8 mouse cellular contexts compared by ENCODE assay signal in genomic region chr3:122638329-122639196, GRCm38 (mm10). TPM values are rescaled to one million over a fixed set of nuclear protein-coding genes. Genes with fewer than 3 reads are reported as not detected.
A peak's percentile ranks its signal among the peaks of the same experiment; 100 is the strongest.
DNase-seq lines count a peak whose midpoint lies in the region; ATAC-seq and TF ChIP-seq lines count a peak whose summit lies in the region.

No protein-coding gene starts in this region.

- ATAC-seq in hindbrain, embryonic 11.5 days (ENCODE audit: low FRiP score), result peak; percentile 75
- ATAC-seq in lung, postnatal 0 days, result peak; percentile 83

- H3K4me1 ChIP-seq in hindbrain, embryonic 11.5 days (replicated peaks; ENCODE audit: control insufficient read depth, insufficient read depth, low read length), result no peaks in the 10 kb centered on the region
- peaks cover 3% of the 10 kb centered on the region; the same call in 1 of the 2 replicates for H3K4me1 ChIP-seq in lung, postnatal 0 days (ENCODE audit: insufficient read depth, low read depth, low read length)

- H3K27ac ChIP-seq in hindbrain, embryonic 11.5 days (ENCODE audit: low read depth, low read length), result no peak overlapping the region
- no peak overlapping the region for H3K27ac ChIP-seq in lung, postnatal 0 days (ENCODE audit: low read length)

- no peaks in the 10 kb centered on the region for H3K36me3 ChIP-seq in hindbrain, embryonic 11.5 days (ENCODE audit: control insufficient read depth, insufficient read depth, low read length)
- H3K36me3 ChIP-seq in lung, postnatal 0 days (ENCODE audit: insufficient read depth, low read length), result no peaks in the 10 kb centered on the region

- WGBS in hindbrain, embryonic 11.5 days, result 38% methylated on average over 14 of the region's 14 CpGs
- WGBS in lung, postnatal 0 days, result 35% methylated on average over 14 of the region's 14 CpGs

- peak; percentile 100 for TF ChIP-seq CTCF in lung, postnatal 0 days (IDR thresholded peaks at IDR 0.05)

- no peak overlapping the region for H3K9ac ChIP-seq in hindbrain, embryonic 11.5 days (ENCODE audit: low read depth, low read length)
- no peak overlapping the region for H3K9ac ChIP-seq in lung, postnatal 0 days (replicated peaks; ENCODE audit: low read depth)

- TF ChIP-seq EP300 in lung, postnatal 0 days (IDR thresholded peaks at IDR 0.05), result no peak

- peak; percentile 89 for DNase-seq in Muller cell, postnatal 12 days (ENCODE audit: inconsistent ontology term)
- peak; percentile 91 for DNase-seq in cerebellum, adult 9-11 months
- peak; percentile 86 to 89 for DNase-seq in frontal cortex, postnatal 10 days (ENCODE audit: low spot score in 2 of 2)
- DNase-seq in hindbrain, embryonic 11.5 days (ENCODE audit: low spot score), result peak; percentile 100
- peak; percentile 97 for DNase-seq in layer of hippocampus, adult 9-11 months
- DNase-seq in lung, postnatal 0 days (ENCODE audit: low spot score), result peak; percentile 97
- peak; percentile 87 for DNase-seq in ovary, postnatal 36 days (ENCODE audit: low spot score)
- peak; percentile 90 for DNase-seq in thymus, postnatal 14 days

- no peak overlapping the region for H3K4me3 ChIP-seq in hindbrain, embryonic 11.5 days (ENCODE audit: low read depth, low read length)
- H3K4me3 ChIP-seq in lung, postnatal 0 days (ENCODE audit: low read depth, low read length), result no peak overlapping the region

- no peak overlapping the region for H3K4me2 ChIP-seq in hindbrain, embryonic 11.5 days (replicated peaks; ENCODE audit: low read depth, low read length)
- 0 out of 2 replicates have a peak overlapping the region, but pooled peaks have one; percentile 19 for H3K4me2 ChIP-seq in lung, postnatal 0 days (replicated peaks; ENCODE audit: low read depth, low read length)

- H3K27me3 ChIP-seq in hindbrain, embryonic 11.5 days (ENCODE audit: control insufficient read depth, insufficient read depth, low read length), result no peaks in the 10 kb centered on the region
- no peaks in the 10 kb centered on the region for H3K27me3 ChIP-seq in lung, postnatal 0 days (replicated peaks; ENCODE audit: insufficient read depth, low read length)

- H3K9me3 ChIP-seq in hindbrain, embryonic 11.5 days (ENCODE audit: control insufficient read depth, low read length), result no peaks in the 10 kb centered on the region
- H3K9me3 ChIP-seq in lung, postnatal 0 days (ENCODE audit: low read length), result no peaks in the 10 kb centered on the region

RNA-seq across cellular contexts. Expression of gene Fnbp1l, which starts 19.0 kb away (rescaled TPM):
- 96.2 and 130 TPM in 2 replicates for polyA plus RNA-seq in hindbrain, embryonic 11.5 days (2014; fragmentation: Nextera tagmentation; extraction: Ambion mirVana)
- 32.3 and 41.1 TPM in 2 replicates for polyA plus RNA-seq in lung, postnatal 0 days (2015; fragmentation: Nextera tagmentation; extraction: Ambion mirVana)
